Mouse (Mus musculus) adrenal gland, postnatal 14 days (tissue): Measurements from ENCODE around the gene Kcnd3. TPM values are rescaled to one million over a fixed set of nuclear protein-coding genes. Genes with fewer than 3 reads are reported as not detected.
A peak's percentile ranks its signal among the peaks of the same experiment; 100 is the strongest.

Source experiments
- DNase-seq: peaks from one replicate; pipeline ENCODE4 v3.0.0; 2021; ENCODE audit warnings: mixed read lengths
- total RNA-seq: library from RNA; stranded (reverse); gene quantifications from 2 replicates; pipeline ENCODE4 v1.2.3, GENCODE M21; 2021

Gene Kcnd3
- total RNA-seq, 1 experiment from 2014 or later: 4.5 TPM

GRCm38 (mm10) chr3:105528860-105529259, 76.7 kb downstream of the Kcnd3 start:
- DNase-seq: no peak

- DNase-seq: no peak
Observed at GRCm38 (mm10) chr3:105529700-105530099, 77.6 kb downstream of the Kcnd3 start.

GRCm38 (mm10) chr3:105530363-105531130, 78.4 kb downstream of the Kcnd3 start:
- no peak for DNase-seq

GRCm38 (mm10) chr3:105538406-105538805, 86.3 kb downstream of the Kcnd3 start:
- DNase-seq: no peak

- DNase-seq: peak; percentile 34
Observed at GRCm38 (mm10) chr3:105538819-105539607, 86.9 kb downstream of the Kcnd3 start.

- DNase-seq: no peak
Observed at GRCm38 (mm10) chr3:105542741-105543140, 90.6 kb downstream of the Kcnd3 start.

- no peak for DNase-seq
Observed at GRCm38 (mm10) chr3:105544106-105544505, 92.0 kb downstream of the Kcnd3 start.

GRCm38 (mm10) chr3:105546611-105547071, 94.5 kb downstream of the Kcnd3 start:
- peak; percentile 13 for DNase-seq

GRCm38 (mm10) chr3:105548074-105548771, 96.1 kb downstream of the Kcnd3 start:
- no peak for DNase-seq

GRCm38 (mm10) chr3:105559456-105559855, 107.3 kb downstream of the Kcnd3 start:
- no peak for DNase-seq

GRCm38 (mm10) chr3:105566973-105567372, 114.8 kb downstream of the Kcnd3 start:
- DNase-seq: no peak

- DNase-seq: no peak
Observed at GRCm38 (mm10) chr3:105567472-105567871, 115.3 kb downstream of the Kcnd3 start.

GRCm38 (mm10) chr3:105568403-105568802, 116.3 kb downstream of the Kcnd3 start:
- no peak for DNase-seq

- DNase-seq: no peak
Observed at GRCm38 (mm10) chr3:105568851-105569250, 116.7 kb downstream of the Kcnd3 start.

GRCm38 (mm10) chr3:105569310-105569752, 117.2 kb downstream of the Kcnd3 start:
- DNase-seq: no peak

- DNase-seq: no peak
Observed at GRCm38 (mm10) chr3:105569950-105570349, 117.8 kb downstream of the Kcnd3 start.

GRCm38 (mm10) chr3:105570818-105571217, 118.7 kb downstream of the Kcnd3 start:
- DNase-seq: no peak

GRCm38 (mm10) chr3:105571944-105572343, 119.8 kb downstream of the Kcnd3 start:
- no peak for DNase-seq

- no peak for DNase-seq
Observed at GRCm38 (mm10) chr3:105573156-105573555, 121.0 kb downstream of the Kcnd3 start.

GRCm38 (mm10) chr3:105578320-105578719, 126.2 kb downstream of the Kcnd3 start:
- DNase-seq: no peak

- no peak for DNase-seq
Observed at GRCm38 (mm10) chr3:105581119-105581518, 129.0 kb downstream of the Kcnd3 start.

- DNase-seq: peak; percentile 7
Observed at GRCm38 (mm10) chr3:105585734-105586159, 133.6 kb downstream of the Kcnd3 start.
